Mouse (Mus musculus): ENCODE results near the gene Cib2. TPM values are rescaled to one million over a fixed set of nuclear protein-coding genes. Genes with fewer than 3 reads are reported as not detected.
A peak's percentile ranks its signal among the peaks of the same experiment; 100 is the strongest.

Cib2 gene
- total RNA-seq (2012; rRNA removed) (5.0 and 7.3 TPM in 2 replicates), polyA plus RNA-seq (2012; ENCODE audit: insufficient read depth in 1 of 2, insufficient read length in 2 of 2, low read depth in 1 of 2, low replicate concordance in 2 of 2, missing spikeins in 1 of 2) (1 to 10 TPM in 1 of 2 experiments, not detected in 1; 9.0 TPM)

- peaks cover 8 to 10% of the 10 kb centered on the region in 2 experiments for H3K4me1 ChIP-seq (ENCODE audit: control insufficient read depth in 1 of 2, insufficient read depth in 2 of 2, low read length in 2 of 2)
- H3K27me3 ChIP-seq (ENCODE audit: control insufficient read depth in 1 of 2, insufficient read depth in 2 of 2, low read length in 2 of 2): no peaks in the 10 kb centered on the region
- peak within 1 kb of the TSS; percentile 66 for H3K9ac ChIP-seq (ENCODE audit: control insufficient read depth, low read depth, low read length, poor library complexity, severe bottlenecking)
- H3K79me2 ChIP-seq (ENCODE audit: control insufficient read depth, insufficient read depth, low read length, poor library complexity): no peaks in the 10 kb centered on the region
- H3K9me3 ChIP-seq (replicated peaks; ENCODE audit: insufficient read depth, low read length): no peaks in the 10 kb centered on the region
- DNase-seq (ENCODE audit: low read depth, low spot score): peak; percentile 82
- H3K4me3 ChIP-seq (ENCODE audit: control insufficient read depth in 1 of 2, insufficient read depth in 1 of 2, low read depth in 2 of 2, low read length in 2 of 2): peak within 1 kb of the TSS; percentile 59 to 93
- peaks cover 0 to 4% of the 10 kb centered on the region in 2 experiments; a peak in 2 of 4 replicates for H3K36me3 ChIP-seq (ENCODE audit: control insufficient read depth in 1 of 2, insufficient read depth in 2 of 2, low read length in 2 of 2)
- no peak within 1 kb of the TSS for H3K27ac ChIP-seq (ENCODE audit: control insufficient read depth, low read depth, low read length)
- TF ChIP-seq USF2 (IDR thresholded peaks at IDR 0.05; ENCODE audit: borderline replicate concordance in 1 of 2, insufficient read depth in 1 of 2, low read depth in 1 of 2, low read length in 2 of 2): no peak
- TF ChIP-seq ZMIZ1 (IDR thresholded peaks at IDR 0.05; ENCODE audit: low read depth, low read length): 0 out of 2 replicates have a peak, but pooled peaks have one; percentile 36
- TF ChIP-seq MAZ (IDR thresholded peaks at IDR 0.05; ENCODE audit: low read depth, low read length): peak; percentile 30; the same call in 1 of the 2 replicates
- TF ChIP-seq KAT2A (conservative IDR thresholded peaks at IDR 0.05; ENCODE audit: low read depth, low read length): no peak
- TF ChIP-seq NELFE (IDR thresholded peaks at IDR 0.05; ENCODE audit: low read depth, low read length): peak; percentile 39; the same call in 1 of the 2 replicates
- 0 out of 2 replicates have a peak, but pooled peaks have one; percentile 35 for TF ChIP-seq POLR2AphosphoS5 (IDR thresholded peaks at IDR 0.05; ENCODE audit: borderline replicate concordance, low read depth, low read length)
- no peak for TF ChIP-seq CHD2 (IDR thresholded peaks at IDR 0.05; ENCODE audit: low read length)
- TF ChIP-seq SMC3 (IDR thresholded peaks at IDR 0.05; ENCODE audit: low read depth, low read length): no peak
- TF ChIP-seq CHD1 (IDR thresholded peaks at IDR 0.05; ENCODE audit: low read depth, low read length): no peak
- TF ChIP-seq MXI1 (IDR thresholded peaks at IDR 0.05; ENCODE audit: low read depth, low read length): no peak
- TF ChIP-seq MAFK (IDR thresholded peaks at IDR 0.05; ENCODE audit: borderline replicate concordance, low read depth, low read length): no peak
- no peak for TF ChIP-seq GABPA (IDR thresholded peaks at IDR 0.05; ENCODE audit: low read depth, low read length)
- no peak for TF ChIP-seq USF1 (IDR thresholded peaks at IDR 0.05; ENCODE audit: low read depth, low read length)
- TF ChIP-seq EP300 (IDR thresholded peaks at IDR 0.05; ENCODE audit: low read depth in 1 of 2, low read length in 2 of 2): no peak
- no peak for TF ChIP-seq NRF1 (IDR thresholded peaks at IDR 0.05; ENCODE audit: insufficient read depth, low read depth, low read length, poor library complexity, severe bottlenecking)
- TF ChIP-seq POLR2A (IDR thresholded peaks at IDR 0.05; ENCODE audit: control insufficient read depth in 1 of 2, insufficient read depth in 1 of 2, low read depth in 1 of 2, low read length in 2 of 2, poor library complexity in 1 of 2): peak in 1 of 2 experiments; percentile 59; a peak in 1 of 4 replicates
- no peak for TF ChIP-seq ELF1 (IDR thresholded peaks at IDR 0.05; ENCODE audit: low read depth, low read length)
- TF ChIP-seq GATA1 (IDR thresholded peaks at IDR 0.05; ENCODE audit: low read depth, low read length): no peak
- no peak for TF ChIP-seq MYB (IDR thresholded peaks at IDR 0.05; ENCODE audit: low read depth, low read length)
- peak; percentile 32; the same call in 1 of the 2 replicates for TF ChIP-seq SIN3A (IDR thresholded peaks at IDR 0.05; ENCODE audit: low read length)
- peak in 2 of 3 experiments; percentile 27 to 32; a peak in 4 of 6 replicates for TF ChIP-seq CTCF (IDR thresholded peaks at IDR 0.05 in 2 of 3, conservative IDR thresholded peaks at IDR 0.05 in 1 of 3; ENCODE audit: control insufficient read depth in 1 of 3, insufficient read depth in 1 of 3, low read depth in 2 of 3, low read length in 3 of 3, poor library complexity in 1 of 3, severe bottlenecking in 1 of 3)
- no peak for TF ChIP-seq ZC3H11A (IDR thresholded peaks at IDR 0.05; ENCODE audit: low read depth, low read length)
- no peak for TF ChIP-seq TBP (IDR thresholded peaks at IDR 0.05; ENCODE audit: low read depth, low read length)
- TF ChIP-seq MEF2A (IDR thresholded peaks at IDR 0.05; ENCODE audit: extremely low read depth, insufficient replicate concordance, low read depth, low read length, poor library complexity, severe bottlenecking): no peak
- no peak for TF ChIP-seq POLR2AphosphoS2 (IDR thresholded peaks at IDR 0.05; ENCODE audit: low read length)
- no peak for TF ChIP-seq TCF12 (IDR thresholded peaks at IDR 0.05; ENCODE audit: low read depth, low read length)
- no peak for TF ChIP-seq ZNF384 (IDR thresholded peaks at IDR 0.05; ENCODE audit: low read depth, low read length)
- TF ChIP-seq MYC (IDR thresholded peaks at IDR 0.05; ENCODE audit: low read depth, low read length): no peak
- TF ChIP-seq TAL1 (IDR thresholded peaks at IDR 0.05; ENCODE audit: low read length): no peak
- TF ChIP-seq JUND (IDR thresholded peaks at IDR 0.05; ENCODE audit: low read depth, low read length): no peak
- no peak for TF ChIP-seq ETS1 (IDR thresholded peaks at IDR 0.05; ENCODE audit: low read depth, low read length)
- no peak for TF ChIP-seq MAX (IDR thresholded peaks at IDR 0.05; ENCODE audit: low read length)
- TF ChIP-seq RCOR1 (IDR thresholded peaks at IDR 0.05; ENCODE audit: low read depth, low read length): no peak
- TF ChIP-seq E2F4 (IDR thresholded peaks at IDR 0.05; ENCODE audit: borderline replicate concordance, low read depth, low read length): no peak
- peak; percentile 23 for TF ChIP-seq RAD21 (IDR thresholded peaks at IDR 0.05; ENCODE audit: low read depth, low read length)
- no peak for TF ChIP-seq ZKSCAN1 (IDR thresholded peaks at IDR 0.05; ENCODE audit: low read depth, low read length)
Measured at GRCm38 (mm10) chr9:54559771-54560471, at the start of gene Cib2. Gene Cib2 (minus strand): TSS chr9:54560218.

All from MEL (cell line).